Mouse (Mus musculus) cerebellum, postnatal 25 days (tissue): ENCODE measurements around the gene Dlec1.
A peak's percentile ranks its signal among the peaks of the same experiment; 100 is the strongest.

Experiments
- DNase-seq, 2 experiments: peaks; one replicate each; pipeline ENCODE4 v3.0.0; 2021; ENCODE audit warnings: mixed read lengths in 2 of 2

The Dlec1 gene

GRCm38 (mm10) chr9:119144696-119145095, 42.4 kb downstream of the Dlec1 start:
- peak; percentile 70 to 87 for DNase-seq

- DNase-seq = no peak
Measured at GRCm38 (mm10) chr9:119145137-119145536, 42.9 kb downstream of the Dlec1 start.

- no peak for DNase-seq
Measured at GRCm38 (mm10) chr9:119145638-119146037, 43.4 kb downstream of the Dlec1 start.

GRCm38 (mm10) chr9:119146098-119146770, 44.0 kb downstream of the Dlec1 start:
- no peak for DNase-seq

GRCm38 (mm10) chr9:119149601-119150000, 47.3 kb downstream of the Dlec1 start:
- no peak for DNase-seq

GRCm38 (mm10) chr9:119151751-119152150, 49.5 kb downstream of the Dlec1 start:
- no peak for DNase-seq

GRCm38 (mm10) chr9:119155416-119155815, 53.1 kb downstream of the Dlec1 start:
- no peak for DNase-seq

GRCm38 (mm10) chr9:119155826-119156225, 53.5 kb downstream of the Dlec1 start:
- DNase-seq = no peak

GRCm38 (mm10) chr9:119156278-119157201, 54.3 kb downstream of the Dlec1 start, which contains the start of gene Acaa1b:
TSS of gene Acaa1b (minus strand) at chr9:119157093.
- DNase-seq = peak; percentile 63 to 80

- DNase-seq = no peak
Measured at GRCm38 (mm10) chr9:119158861-119159260, 56.6 kb downstream of the Dlec1 start, which contains the start of gene Gm47289. TSS of gene Gm47289 (plus strand) at chr9:119159161.

- DNase-seq = no peak
Measured at GRCm38 (mm10) chr9:119160689-119161088, 58.4 kb downstream of the Dlec1 start.

- no peak for DNase-seq
Measured at GRCm38 (mm10) chr9:119164743-119165142, 62.5 kb downstream of the Dlec1 start.

- DNase-seq = no peak
Measured at GRCm38 (mm10) chr9:119165548-119165947, 63.3 kb downstream of the Dlec1 start.

- DNase-seq = no peak
Measured at GRCm38 (mm10) chr9:119167608-119168007, 65.3 kb downstream of the Dlec1 start.

GRCm38 (mm10) chr9:119179292-119179691, 77.0 kb downstream of the Dlec1 start:
- DNase-seq = no peak

- no peak for DNase-seq
Measured at GRCm38 (mm10) chr9:119181241-119181728, 79.0 kb downstream of the Dlec1 start.

- DNase-seq = peak; percentile 60 to 78
Measured at GRCm38 (mm10) chr9:119192202-119192990, 90.1 kb downstream of the Dlec1 start.
